Mouse (Mus musculus) limb, embryonic 12.5 days (tissue): Measurements from ENCODE around the gene Zfp628. TPM values are rescaled to one million over a fixed set of nuclear protein-coding genes. Genes with fewer than 3 reads are reported as not detected.

Experiments used
- ATAC-seq: fragments of 200-750 bp; cut with Nextera tagmentation; 2 replicates; pipeline ENCODE4 v1.8.0; 2017; ENCODE audit warnings: low read depth, moderate TSS enrichment; ENCODE audit not compliant: insufficient number of reproducible peaks, insufficient read depth, low FRiP score, low TSS enrichment
- H3K27ac ChIP-seq: fragments of 300-500 bp; sonication (generic); 2 replicates; pipeline ENCODE4 v1.5.1; 2016; ENCODE audit warnings: mild to moderate bottlenecking, moderate library complexity
- H3K27me3 ChIP-seq: fragments of 300-500 bp; sonication (generic); 2 replicates; pipeline ENCODE4 v1.6.1; 2016; ENCODE audit warnings: mild to moderate bottlenecking, moderate library complexity
- H3K36me3 ChIP-seq: fragments of 300-500 bp; sonication (generic); 2 replicates; pipeline ENCODE4 v1.6.1; 2016; ENCODE audit warnings: mild to moderate bottlenecking, moderate library complexity
- H3K4me1 ChIP-seq: fragments of 300-500 bp; sonication (generic); replicated peaks from 2 replicates; pipeline ENCODE4 v1.6.1; 2016
- H3K4me2 ChIP-seq: fragments of 300-500 bp; sonication (generic); 2 replicates; pipeline ENCODE4 v1.6.1; 2016; ENCODE audit warnings: mild to moderate bottlenecking, moderate library complexity
- H3K4me3 ChIP-seq: fragments of 300-500 bp; sonication (generic); replicated peaks from 2 replicates; pipeline ENCODE4 v1.5.1; 2016; ENCODE audit warnings: mild to moderate bottlenecking
- H3K9ac ChIP-seq: fragments of 300-500 bp; sonication (generic); replicated peaks from 2 replicates; pipeline ENCODE4 v1.6.1; 2016; ENCODE audit warnings: mild to moderate bottlenecking, moderate library complexity
- H3K9me3 ChIP-seq: fragments of 300-500 bp; sonication (generic); 2 replicates; pipeline ENCODE4 v1.6.1; 2016; ENCODE audit warnings: mild to moderate bottlenecking, moderate library complexity
- WGBS: fragments of 180-500 bp; shearing (Covaris S2); methylation state at CpG from one replicate; pipeline ENCODE4 v1.1.7; 2016; 5-methylcytosine and 5-hydroxymethylcytosine counted together
- polyA plus RNA-seq: library from polyadenylated mRNA; unstranded; fragments of >200 nt; fragmentation: Nextera tagmentation; extraction: Ambion mirVana; gene quantifications from 2 replicates; pipeline ENCODE4 v1.2.1, GENCODE M21; 2016

Zfp628 gene
- polyA plus RNA-seq, 1 experiment from 2014 or later: 3.6 TPM

DNA sequence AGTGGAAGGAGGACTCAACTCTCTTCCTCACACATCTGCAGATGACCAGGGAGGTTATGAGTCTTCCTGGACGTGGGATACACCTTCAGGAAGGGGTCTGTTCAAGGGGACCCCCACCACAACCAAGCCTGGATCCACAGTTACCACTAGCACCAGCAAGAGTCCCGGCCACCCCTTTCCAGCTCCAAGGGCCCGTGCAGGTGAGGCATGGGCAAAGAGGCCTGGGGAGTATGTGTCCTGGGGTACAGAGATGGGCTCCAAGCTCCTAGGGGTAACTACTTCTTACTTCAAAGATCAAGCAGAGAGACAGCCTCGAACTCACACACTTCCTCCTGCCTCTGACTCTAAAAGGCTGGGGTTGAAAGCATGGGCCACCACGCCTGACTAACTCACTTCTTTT is 27.7 kb downstream of the Zfp628 start:
- H3K9ac ChIP-seq: no peak overlapping the region
- H3K27ac ChIP-seq: no peak overlapping the region
- ATAC-seq: no peak
- H3K4me2 ChIP-seq: no peak overlapping the region
- 0 out of 2 replicates have a peak, but pooled peaks cover 2% of the 10 kb centered on the region for H3K4me1 ChIP-seq
- H3K36me3 ChIP-seq: no peaks in the 10 kb centered on the region
- H3K27me3 ChIP-seq: no peaks in the 10 kb centered on the region
- no peak overlapping the region for H3K4me3 ChIP-seq
- WGBS: 52% methylated on average over 5 of the region's 5 CpGs
- no peaks in the 10 kb centered on the region for H3K9me3 ChIP-seq

DNA sequence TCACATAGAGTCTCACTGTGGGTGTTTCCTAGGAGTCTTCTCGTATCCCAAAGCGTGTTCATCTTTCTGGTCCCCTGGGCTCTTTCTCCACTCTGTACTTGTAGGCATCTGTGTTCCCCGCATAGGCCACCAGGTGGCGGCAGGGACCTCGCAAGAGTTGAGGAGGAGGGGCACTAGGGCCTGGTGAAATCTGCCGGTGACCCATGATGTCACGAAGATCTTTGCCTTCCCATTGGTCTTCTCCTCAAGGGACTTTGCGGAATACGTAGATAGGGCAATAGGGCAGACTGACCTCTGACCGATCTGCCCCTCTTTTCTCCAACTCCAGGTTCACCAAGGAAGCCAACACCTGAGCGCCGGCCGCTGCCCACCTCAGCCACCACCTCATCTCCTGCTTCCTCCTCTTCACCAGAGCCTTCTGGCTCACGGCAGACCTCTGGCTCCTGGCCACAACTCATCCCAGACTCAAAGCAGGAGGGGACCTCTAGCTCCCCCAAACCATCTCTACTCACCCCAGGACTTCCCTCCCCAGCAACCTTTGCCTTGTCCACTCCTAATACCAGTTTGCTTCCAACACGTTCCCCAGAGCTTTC is 28.3 kb downstream of the Zfp628 start:
- peak; percentile 57 for ATAC-seq
- 0 out of 2 replicates have a peak, but pooled peaks cover 4% of the 10 kb centered on the region for H3K4me1 ChIP-seq
- 15% methylated on average over 15 of the region's 15 CpGs for WGBS
- H3K36me3 ChIP-seq: no peaks in the 10 kb centered on the region
- no peaks in the 10 kb centered on the region for H3K27me3 ChIP-seq
- no peak overlapping the region for H3K27ac ChIP-seq
- no peak overlapping the region for H3K9ac ChIP-seq
- peak overlapping the region; percentile 29 for H3K4me3 ChIP-seq
- H3K4me2 ChIP-seq: peak overlapping the region; percentile 50
- no peaks in the 10 kb centered on the region for H3K9me3 ChIP-seq

DNA sequence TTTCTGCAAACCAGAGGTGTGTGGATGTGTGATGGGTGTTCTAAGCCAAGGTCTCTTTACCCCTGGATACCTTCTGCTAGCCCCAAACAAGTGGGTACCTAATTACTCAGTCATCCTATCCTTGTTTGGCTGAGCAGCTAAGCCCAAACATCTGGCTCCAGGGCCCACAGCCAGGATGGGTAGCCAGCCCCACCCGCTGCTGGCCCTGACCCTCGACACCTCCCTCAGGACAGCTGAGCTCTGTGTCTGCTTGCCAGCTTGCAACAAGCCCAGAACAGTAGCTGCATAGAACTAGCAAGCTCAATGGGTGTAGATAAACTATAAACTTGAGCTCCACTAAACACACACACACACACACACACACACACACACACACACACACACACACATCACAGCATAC is 32.8 kb downstream of the Zfp628 start:
- ATAC-seq: no peak
- no peak overlapping the region for H3K9ac ChIP-seq
- H3K36me3 ChIP-seq: no peaks in the 10 kb centered on the region
- no peaks in the 10 kb centered on the region for H3K27me3 ChIP-seq
- H3K27ac ChIP-seq: no peak overlapping the region
- H3K4me1 ChIP-seq: 0 out of 2 replicates have a peak, but pooled peaks cover 4% of the 10 kb centered on the region
- H3K4me2 ChIP-seq: no peak overlapping the region
- whole genome bisulfite sequencing: 12% methylated on average over 2 of the region's 2 CpGs
- no peak overlapping the region for H3K4me3 ChIP-seq
- H3K9me3 ChIP-seq: peaks cover 4% of the 10 kb centered on the region; the same call in 1 of the 2 replicates

DNA sequence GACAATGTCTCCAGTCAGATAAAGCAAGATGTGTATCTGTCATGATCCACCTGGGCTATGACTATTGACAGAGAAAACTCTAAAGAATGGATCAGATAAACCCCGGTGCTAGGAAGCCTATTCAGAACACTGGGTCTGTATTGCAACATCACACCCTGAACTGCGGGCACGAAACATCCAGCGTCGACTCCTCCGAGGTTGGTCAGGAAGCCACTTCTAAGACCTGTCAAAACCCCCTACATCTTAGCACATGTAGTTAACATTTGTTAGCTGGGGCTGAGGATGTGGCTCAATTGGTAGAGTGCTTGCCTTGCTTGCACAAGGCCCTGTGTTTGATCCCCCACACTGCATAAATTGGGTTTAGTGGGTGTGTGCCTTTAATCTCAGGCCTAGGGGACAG is 33.4 kb downstream of the Zfp628 start:
- WGBS: 55% methylated on average over 6 of the region's 6 CpGs
- H3K4me3 ChIP-seq: no peak overlapping the region
- 0 out of 2 replicates have a peak, but pooled peaks cover 4% of the 10 kb centered on the region for H3K4me1 ChIP-seq
- H3K36me3 ChIP-seq: no peaks in the 10 kb centered on the region
- no peak for ATAC-seq
- H3K9me3 ChIP-seq: peaks cover 4% of the 10 kb centered on the region; the same call in 1 of the 2 replicates
- no peak overlapping the region for H3K4me2 ChIP-seq
- H3K27ac ChIP-seq: no peak overlapping the region
- H3K9ac ChIP-seq: no peak overlapping the region
- H3K27me3 ChIP-seq: no peaks in the 10 kb centered on the region

DNA sequence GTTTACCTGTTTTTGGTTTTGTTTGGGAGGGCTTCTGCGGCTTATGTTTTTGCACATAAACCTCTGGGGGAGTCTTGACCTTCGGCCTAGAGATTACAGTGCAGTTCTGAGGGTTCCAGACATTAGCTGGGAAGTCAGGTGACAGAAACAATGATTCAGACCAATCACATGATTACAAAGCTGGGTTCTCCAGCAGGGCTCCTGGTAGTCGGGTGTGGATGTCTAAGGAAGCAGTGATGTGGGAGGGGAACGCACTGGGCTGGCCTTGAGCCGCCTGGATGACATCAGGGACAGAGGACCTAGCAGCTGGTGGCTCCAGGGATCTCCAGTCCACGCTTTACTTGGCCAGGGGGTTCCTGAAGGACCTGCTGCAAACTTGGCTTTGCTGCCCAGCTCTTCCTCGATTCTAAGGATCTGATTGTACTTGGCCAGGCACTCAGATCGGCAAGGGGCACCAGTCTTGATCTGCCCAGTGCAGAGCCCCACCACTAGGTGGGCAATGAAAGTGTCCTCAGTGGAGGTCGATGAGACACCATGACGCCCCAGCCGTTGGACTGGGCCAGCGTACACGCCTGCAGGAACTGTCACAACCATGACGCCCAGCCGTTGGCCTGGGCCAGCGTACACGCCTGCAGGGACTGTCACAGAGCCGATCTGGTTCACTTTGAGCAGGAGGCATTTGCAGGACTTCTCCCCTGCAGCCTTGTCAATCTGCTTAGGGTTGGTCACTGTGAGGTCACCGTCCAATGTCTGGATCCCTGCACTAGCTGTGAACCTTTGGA is 35.7 kb downstream of the Zfp628 start:
- no peak for ATAC-seq
- Histone ChIP-seq H3K4me3 (no peak overlapping the region), H3K9me3 (peaks cover 8% of the 10 kb centered on the region; the same call in 1 of the 2 replicates), H3K4me2 (no peak overlapping the region), H3K9ac (no peak overlapping the region), H3K27ac (no peak overlapping the region), H3K27me3 (no peaks in the 10 kb centered on the region), H3K36me3 (no peaks in the 10 kb centered on the region), H3K4me1 (peaks cover 8% of the 10 kb centered on the region; the same call in 1 of the 2 replicates)
- WGBS: 84% methylated on average over 19 of the region's 19 CpGs

DNA sequence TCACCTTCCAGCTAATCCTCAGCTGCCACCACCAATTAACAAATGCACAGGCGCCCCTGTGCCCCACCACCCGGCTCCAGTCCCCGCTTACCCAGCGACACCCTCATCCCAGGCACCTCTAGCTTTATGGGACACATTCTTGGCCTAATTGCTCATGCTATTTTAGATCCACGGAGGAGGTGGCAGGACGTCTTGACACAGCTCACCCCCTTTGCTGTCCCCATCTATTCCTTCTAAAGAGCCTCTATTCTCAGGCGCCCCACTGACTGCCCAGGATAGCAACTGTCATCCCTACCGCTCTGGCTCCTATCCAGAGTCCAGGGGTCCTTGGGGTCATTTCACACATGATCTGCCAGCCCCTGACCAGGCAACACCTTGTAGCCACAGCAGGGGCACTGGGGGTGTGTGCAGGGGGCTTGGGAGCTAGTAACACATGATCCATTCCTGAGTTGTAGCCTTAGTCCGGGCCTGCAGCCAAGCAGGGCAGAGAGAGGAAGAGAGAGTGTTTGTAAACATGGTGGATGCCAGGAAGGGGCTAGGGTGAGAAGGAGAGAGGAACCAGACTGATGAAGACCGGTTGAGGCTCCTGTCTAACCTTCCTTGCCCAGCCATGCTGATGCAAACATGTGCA is 38.9 kb downstream of the Zfp628 start:
- 13% methylated on average over 10 of the region's 10 CpGs for WGBS
- Histone ChIP-seq H3K4me2 (no peak overlapping the region), H3K27me3 (no peaks in the 10 kb centered on the region), H3K27ac (no peak overlapping the region), H3K9ac (no peak overlapping the region), H3K36me3 (no peaks in the 10 kb centered on the region), H3K4me3 (no peak overlapping the region), H3K9me3 (peaks cover 8% of the 10 kb centered on the region; the same call in 1 of the 2 replicates), H3K4me1 (peaks cover 4% of the 10 kb centered on the region; the same call in 1 of the 2 replicates)
- ATAC-seq: no peak

GRCm38 (mm10) chr7:4957361-4957760 is 42.3 kb downstream of the Zfp628 start:
- H3K9ac ChIP-seq: no peak overlapping the region
- no peaks in the 10 kb centered on the region for H3K27me3 ChIP-seq
- no peak overlapping the region for H3K27ac ChIP-seq
- no peak for ATAC-seq
- H3K9me3 ChIP-seq: peaks cover 8% of the 10 kb centered on the region; the same call in 1 of the 2 replicates
- H3K4me1 ChIP-seq: peaks cover 4% of the 10 kb centered on the region; the same call in 1 of the 2 replicates
- H3K36me3 ChIP-seq: no peaks in the 10 kb centered on the region
- no peak overlapping the region; the same call in 1 of the 2 replicates for H3K4me2 ChIP-seq
- 83% methylated on average over 10 of the region's 10 CpGs for WGBS
- H3K4me3 ChIP-seq: no peak overlapping the region

- 71% methylated on average over 5 of the region's 5 CpGs for WGBS
- Histone ChIP-seq H3K4me3 (no peak overlapping the region), H3K27ac (no peak overlapping the region), H3K9me3 (no peaks in the 10 kb centered on the region), H3K4me2 (no peak overlapping the region), H3K4me1 (no peaks in the 10 kb centered on the region), H3K27me3 (peaks cover 6% of the 10 kb centered on the region), H3K36me3 (no peaks in the 10 kb centered on the region), H3K9ac (no peak overlapping the region)
- 0 out of 2 replicates have a peak, but pooled peaks have one; percentile 2 for ATAC-seq
Observed at GRCm38 (mm10) chr7:4963527-4963926, 48.5 kb downstream of the Zfp628 start.

DNA sequence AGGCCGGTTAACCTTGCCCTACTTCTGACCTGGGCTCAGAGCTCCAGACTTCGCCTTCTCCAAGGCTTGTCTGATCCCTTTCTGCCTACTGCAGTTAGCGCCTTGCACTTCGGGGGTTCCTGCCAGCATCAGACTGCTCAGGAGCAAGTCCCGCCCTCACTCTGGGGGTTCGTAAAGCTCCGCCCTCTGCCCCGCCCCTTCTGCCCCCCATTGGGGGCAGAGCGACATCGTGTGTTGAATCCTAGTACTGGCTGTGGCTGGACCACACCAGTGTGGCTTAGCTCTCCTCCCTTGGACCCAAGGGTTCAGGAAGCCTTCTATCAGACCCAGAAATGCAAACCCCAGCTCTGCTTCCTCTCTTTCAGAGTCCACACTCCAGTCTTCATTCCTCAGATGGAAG is 49.3 kb downstream of the Zfp628 start, which contains the start of gene Sbk2:
Gene Sbk2, minus strand, starts transcription at position 135 of the 400 bp plus-strand sequence.
- H3K27ac ChIP-seq: no peak within 1 kb of the TSS
- H3K4me1 ChIP-seq: no peaks in the 10 kb centered on the region
- no peak within 1 kb of the TSS for H3K4me3 ChIP-seq
- peak within 1 kb of the TSS; percentile 15; the same call in 1 of the 2 replicates for H3K4me2 ChIP-seq
- WGBS: 7% methylated on average over 10 of the region's 10 CpGs
- ATAC-seq: peak; percentile 44
- H3K9me3 ChIP-seq: no peaks in the 10 kb centered on the region
- peaks cover 6% of the 10 kb centered on the region for H3K27me3 ChIP-seq
- H3K36me3 ChIP-seq: no peaks in the 10 kb centered on the region
- H3K9ac ChIP-seq: no peak within 1 kb of the TSS

- Histone ChIP-seq H3K9ac (no peak overlapping the region), H3K36me3 (no peaks in the 10 kb centered on the region), H3K27ac (no peak overlapping the region), H3K4me1 (no peaks in the 10 kb centered on the region), H3K27me3 (peaks cover 6% of the 10 kb centered on the region), H3K9me3 (no peaks in the 10 kb centered on the region), H3K4me2 (no peak overlapping the region), H3K4me3 (no peak overlapping the region)
- ATAC-seq: no peak
- 83% methylated on average over 5 of the region's 5 CpGs for WGBS
Observed at GRCm38 (mm10) chr7:4964988-4965387, 50.0 kb downstream of the Zfp628 start.

- no peaks in the 10 kb centered on the region for H3K4me1 ChIP-seq
- WGBS: 40% methylated on average over 6 of the region's 6 CpGs
- no peak within 1 kb of the TSS for H3K4me3 ChIP-seq
- H3K9ac ChIP-seq: no peak within 1 kb of the TSS
- no peak within 1 kb of the TSS for H3K4me2 ChIP-seq
- peaks cover 6% of the 10 kb centered on the region for H3K27me3 ChIP-seq
- no peak within 1 kb of the TSS for H3K27ac ChIP-seq
- no peaks in the 10 kb centered on the region for H3K9me3 ChIP-seq
- no peak for ATAC-seq
- no peaks in the 10 kb centered on the region for H3K36me3 ChIP-seq
Observed at GRCm38 (mm10) chr7:4971068-4971467, 56.1 kb downstream of the Zfp628 start, which contains the start of gene Sbk3. Sbk3 (minus strand) TSS chr7:4971168.
